Mouse (Mus musculus) stomach, embryonic 14.5 days (tissue): Measurements from ENCODE around the gene Rgs21. TPM values are rescaled to one million over a fixed set of nuclear protein-coding genes. Genes with fewer than 3 reads are reported as not detected.

Source experiments
- ATAC-seq: fragments of 200-750 bp; cut with Nextera tagmentation; 2 replicates; pipeline ENCODE4 v1.8.0; 2017; ENCODE audit warnings: low read depth, moderate TSS enrichment; ENCODE audit not compliant: insufficient number of reproducible peaks, insufficient read depth, low FRiP score
- H3K27ac ChIP-seq: fragments of 300-500 bp; sonication (generic); 2 replicates; pipeline ENCODE4 v1.5.1; 2014; ENCODE audit warnings: mild to moderate bottlenecking, low read length, moderate library complexity, mixed read lengths
- H3K27me3 ChIP-seq: fragments of 300-500 bp; sonication (generic); 2 replicates; pipeline ENCODE4 v1.6.1; 2014; ENCODE audit warnings: low read length, control low read depth, mixed read lengths; ENCODE audit not compliant: control insufficient read depth, insufficient read depth
- H3K36me3 ChIP-seq: fragments of 300-500 bp; sonication (generic); 2 replicates; pipeline ENCODE4 v1.6.1; 2014; ENCODE audit warnings: mild to moderate bottlenecking, control low read depth, low read length, moderate library complexity, mixed read lengths; ENCODE audit not compliant: control insufficient read depth, insufficient read depth
- H3K4me1 ChIP-seq: fragments of 300-500 bp; sonication (generic); 2 replicates; pipeline ENCODE4 v1.6.1; 2014; ENCODE audit warnings: low read length, control low read depth, mixed read lengths; ENCODE audit not compliant: control insufficient read depth, insufficient read depth
- H3K4me2 ChIP-seq: fragments of 300-500 bp; sonication (generic); replicated peaks from 2 replicates; pipeline ENCODE4 v1.6.1; 2014; ENCODE audit warnings: low read depth, low read length, control low read depth
- H3K4me3 ChIP-seq: fragments of 300-500 bp; sonication (generic); 2 replicates; pipeline ENCODE4 v1.5.1; 2014; ENCODE audit warnings: low read depth, low read length, control low read depth
- H3K9ac ChIP-seq: fragments of 300-500 bp; sonication (generic); replicated peaks from 2 replicates; pipeline ENCODE4 v1.6.1; 2014; ENCODE audit warnings: low read depth, mild to moderate bottlenecking, control low read depth, low read length, moderate library complexity, mixed read lengths
- H3K9me3 ChIP-seq: fragments of 300-500 bp; sonication (generic); 2 replicates; pipeline ENCODE4 v1.6.1; 2016; ENCODE audit warnings: low read depth, low read length, control low read depth; ENCODE audit not compliant: control insufficient read depth
- WGBS: fragments of 180-500 bp; shearing (Covaris S2); extraction: QIAGEN DNeasy Blood & Tissue Kit; methylation state at CpG from one replicate; pipeline ENCODE4 v1.1.7; 2014; 5-methylcytosine and 5-hydroxymethylcytosine counted together
- polyA plus RNA-seq: library from polyadenylated mRNA; unstranded; fragments of >200 nt; fragmentation: Nextera tagmentation; extraction: Ambion mirVana; gene quantifications from 2 replicates; pipeline ENCODE4 v1.2.1, GENCODE M21; 2014

Gene Rgs21
- polyA plus RNA-seq, 1 experiment from 2014 or later = not detected

DNA sequence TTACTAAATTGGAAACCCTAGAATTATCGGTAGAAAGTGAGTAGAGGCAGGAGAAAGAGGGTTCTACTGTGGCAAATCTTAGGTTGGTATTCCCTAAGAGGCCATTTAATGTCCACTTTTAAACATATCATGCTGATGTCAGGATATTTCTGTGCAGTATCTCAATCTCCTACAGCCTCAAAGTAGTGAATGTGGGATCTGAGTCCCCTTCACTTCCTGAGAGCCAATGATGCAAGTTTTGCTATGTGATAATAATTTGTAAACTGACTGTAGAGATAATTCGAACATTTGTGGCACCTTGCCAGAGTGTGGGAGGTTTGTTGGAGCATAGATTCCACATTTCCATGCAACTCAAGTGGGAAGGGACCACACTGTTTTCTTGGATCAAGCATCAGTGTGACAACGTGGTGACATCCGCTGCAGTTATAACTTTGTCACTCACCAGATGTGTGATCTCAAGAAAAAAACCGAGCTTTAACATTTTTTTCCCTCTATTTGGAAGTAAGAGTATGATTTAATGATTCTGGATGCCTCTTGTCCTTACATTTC is 49.5 kb downstream of the Rgs21 start:
- no peak overlapping the region for H3K27ac ChIP-seq
- no peak overlapping the region for H3K4me2 ChIP-seq
- no peak overlapping the region for H3K4me3 ChIP-seq
- H3K36me3 ChIP-seq = no peaks in the 10 kb centered on the region
- ATAC-seq = no peak
- H3K4me1 ChIP-seq = no peaks in the 10 kb centered on the region
- no peaks in the 10 kb centered on the region for H3K9me3 ChIP-seq
- no peaks in the 10 kb centered on the region for H3K27me3 ChIP-seq
- H3K9ac ChIP-seq = no peak overlapping the region
- WGBS = 66% methylated on average over 5 of the region's 5 CpGs

GRCm38 (mm10) chr1:144502241-144502640 is 65.2 kb downstream of the Rgs21 start:
- H3K4me3 ChIP-seq = no peak overlapping the region
- 49% methylated on average over 1 of the region's 1 CpGs for WGBS
- no peaks in the 10 kb centered on the region for H3K27me3 ChIP-seq
- H3K9me3 ChIP-seq = no peaks in the 10 kb centered on the region
- no peaks in the 10 kb centered on the region for H3K4me1 ChIP-seq
- H3K27ac ChIP-seq = no peak overlapping the region
- H3K4me2 ChIP-seq = no peak overlapping the region
- ATAC-seq = no peak
- H3K36me3 ChIP-seq = no peaks in the 10 kb centered on the region
- H3K9ac ChIP-seq = no peak overlapping the region

- Histone ChIP-seq H3K9me3 (no peaks in the 10 kb centered on the region), H3K9ac (no peak overlapping the region), H3K27ac (no peak overlapping the region), H3K4me2 (no peak overlapping the region), H3K36me3 (no peaks in the 10 kb centered on the region), H3K4me3 (no peak overlapping the region), H3K4me1 (no peaks in the 10 kb centered on the region), H3K27me3 (no peaks in the 10 kb centered on the region)
- 82% methylated on average over 4 of the region's 4 CpGs for WGBS
- ATAC-seq = no peak
Observed at GRCm38 (mm10) chr1:144500423-144500822, 67.0 kb downstream of the Rgs21 start.

DNA sequence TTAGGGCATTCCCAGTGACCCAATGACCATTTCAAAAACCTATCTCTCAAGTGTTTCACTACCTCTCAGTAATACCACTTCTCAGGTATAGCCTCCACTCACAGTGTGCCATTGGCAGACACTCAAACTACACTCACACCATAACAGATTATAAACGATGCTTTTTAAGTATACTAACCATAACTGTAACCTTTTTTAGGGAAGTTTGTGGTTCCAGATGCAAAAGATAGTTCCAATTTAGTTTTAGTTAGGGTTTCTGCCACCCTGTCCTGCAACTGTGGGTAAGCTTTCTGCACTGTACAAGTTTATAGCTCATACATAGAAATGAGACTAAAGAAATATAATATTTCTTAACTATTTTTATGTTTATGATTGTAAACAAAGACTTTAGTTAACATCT is 67.7 kb downstream of the Rgs21 start:
- no peaks in the 10 kb centered on the region for H3K9me3 ChIP-seq
- no peak overlapping the region for H3K27ac ChIP-seq
- no peak overlapping the region for H3K9ac ChIP-seq
- ATAC-seq = no peak
- H3K27me3 ChIP-seq = no peaks in the 10 kb centered on the region
- no peak overlapping the region for H3K4me2 ChIP-seq
- no peaks in the 10 kb centered on the region for H3K4me1 ChIP-seq
- H3K4me3 ChIP-seq = no peak overlapping the region
- no peaks in the 10 kb centered on the region for H3K36me3 ChIP-seq
- 54% methylated on average over 1 of the region's 1 CpGs for WGBS

- H3K27me3 ChIP-seq = no peaks in the 10 kb centered on the region
- no peaks in the 10 kb centered on the region for H3K36me3 ChIP-seq
- H3K9me3 ChIP-seq = no peaks in the 10 kb centered on the region
- ATAC-seq = no peak
- no peak overlapping the region for H3K9ac ChIP-seq
- no peaks in the 10 kb centered on the region for H3K4me1 ChIP-seq
- no peak overlapping the region for H3K4me2 ChIP-seq
- H3K27ac ChIP-seq = no peak overlapping the region
- no peak overlapping the region for H3K4me3 ChIP-seq
Observed at GRCm38 (mm10) chr1:144498725-144499124, 68.7 kb downstream of the Rgs21 start.

- Histone ChIP-seq H3K36me3 (no peaks in the 10 kb centered on the region), H3K27ac (no peak overlapping the region), H3K4me2 (no peak overlapping the region), H3K9ac (no peak overlapping the region), H3K9me3 (no peaks in the 10 kb centered on the region), H3K4me1 (no peaks in the 10 kb centered on the region), H3K27me3 (no peaks in the 10 kb centered on the region), H3K4me3 (no peak overlapping the region)
- ATAC-seq = no peak
- WGBS = 39% methylated on average over 3 of the region's 3 CpGs
Observed at GRCm38 (mm10) chr1:144498051-144498450, 69.4 kb downstream of the Rgs21 start.

- no peak for ATAC-seq
- Histone ChIP-seq H3K4me2 (no peak overlapping the region), H3K4me3 (no peak overlapping the region), H3K36me3 (no peaks in the 10 kb centered on the region), H3K9ac (no peak overlapping the region), H3K27me3 (no peaks in the 10 kb centered on the region), H3K9me3 (no peaks in the 10 kb centered on the region), H3K4me1 (no peaks in the 10 kb centered on the region), H3K27ac (no peak overlapping the region)
- 88% methylated on average over 1 of the region's 1 CpGs for WGBS
Observed at GRCm38 (mm10) chr1:144493336-144493735, 74.1 kb downstream of the Rgs21 start.

DNA sequence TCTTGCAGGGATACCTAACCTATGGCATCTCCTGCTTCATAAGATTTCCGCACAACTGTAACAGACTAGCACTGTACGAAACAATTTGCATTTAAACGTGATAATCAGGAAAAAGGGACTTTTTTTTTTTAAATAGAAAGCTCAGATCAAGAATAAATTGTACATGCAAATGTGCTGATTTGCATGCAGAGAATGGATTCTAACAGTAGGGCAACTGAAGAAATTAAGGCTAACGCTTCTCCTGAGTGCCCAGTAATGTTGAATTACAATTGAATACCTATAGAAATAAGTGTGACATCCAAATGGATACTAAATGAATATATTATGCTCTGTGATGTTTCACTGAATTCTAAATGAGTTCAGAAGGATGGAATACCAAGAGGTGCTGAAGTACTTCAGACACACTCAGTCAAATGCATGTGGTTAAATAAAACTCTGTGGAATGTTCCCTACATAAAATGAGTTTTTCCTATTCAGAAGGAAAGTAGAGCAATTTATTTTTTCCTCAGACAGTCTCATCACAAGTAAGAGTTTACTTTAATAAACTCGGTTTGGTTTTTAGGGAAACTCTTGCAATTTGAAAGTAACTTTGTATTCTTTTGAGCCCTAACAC is 79.1 kb downstream of the Rgs21 start:
- Histone ChIP-seq H3K9ac (no peak overlapping the region), H3K27me3 (no peaks in the 10 kb centered on the region), H3K4me2 (no peak overlapping the region), H3K4me3 (no peak overlapping the region), H3K36me3 (no peaks in the 10 kb centered on the region), H3K9me3 (no peaks in the 10 kb centered on the region), H3K4me1 (no peaks in the 10 kb centered on the region), H3K27ac (no peak overlapping the region)
- WGBS = 82% methylated on average over 5 of the region's 5 CpGs
- ATAC-seq = no peak
